Mouse (Mus musculus) bone marrow macrophage, adult 2 months (primary cell): ENCODE measurements at regions not wholly inside any gene's neighbourhood (a gene's known extent, or its start where the extent isn't known, plus 50 kb on each side); places are given as distances from the start of the nearest gene placed in this dataset.

Experiments
- CTCF ChIP-seq: IDR thresholded peaks from 2 replicates; pipeline ENCODE4 v1.5.1; 2012; ENCODE audit warnings: low read depth, mild to moderate bottlenecking, low read length, moderate library complexity
- POLR2A ChIP-seq: IDR thresholded peaks from 2 replicates; pipeline ENCODE4 v1.6.1; 2012; ENCODE audit warnings: mild to moderate bottlenecking, low read depth, low read length, borderline replicate concordance

- no peak for TF ChIP-seq CTCF
- TF ChIP-seq POLR2A: no peak
Measured at GRCm38 (mm10) chr9:14116097-14116840, 158.6 kb upstream of the Sesn3 start.
